8 mouse cellular contexts compared by ENCODE assay signal in genomic region chr11:22001321-22002061, GRCm38 (mm10). TPM values are rescaled to one million over a fixed set of nuclear protein-coding genes. Genes with fewer than 3 reads are reported as not detected.
DNase-seq lines count a peak whose midpoint lies in the region; ATAC-seq and TF ChIP-seq lines count a peak whose summit lies in the region.

No protein-coding gene starts in this region.

- peaks cover 97% of the 10 kb centered on the region for H3K27me3 ChIP-seq in intestine, postnatal 0 days (replicated peaks; ENCODE audit: control insufficient read depth, insufficient read depth, low read length)
- H3K27me3 ChIP-seq in liver, embryonic 12.5 days (replicated peaks): peaks cover 100% of the 10 kb centered on the region
- H3K27me3 ChIP-seq in neural tube, embryonic 14.5 days (ENCODE audit: control insufficient read depth, insufficient read depth, low read length): peaks cover 73% of the 10 kb centered on the region

- H3K9ac ChIP-seq in intestine, postnatal 0 days (ENCODE audit: low read depth, low read length): no peak overlapping the region
- no peak overlapping the region for H3K9ac ChIP-seq in liver, embryonic 12.5 days
- H3K9ac ChIP-seq in neural tube, embryonic 14.5 days (replicated peaks; ENCODE audit: low read depth, low read length): no peak overlapping the region

- H3K4me3 ChIP-seq in layer of hippocampus, adult 2 months: peak overlapping the region; percentile 58
- peak overlapping the region; percentile 51 for H3K4me3 ChIP-seq in intestine, postnatal 0 days (ENCODE audit: low read depth, low read length)
- peak overlapping the region; percentile 58 for H3K4me3 ChIP-seq in liver, embryonic 12.5 days
- H3K4me3 ChIP-seq in neural tube, embryonic 14.5 days (ENCODE audit: low read depth, low read length): peak overlapping the region; percentile 17; the same call in 1 of the 2 replicates

- peak overlapping the region; percentile 87 for H3K4me2 ChIP-seq in intestine, postnatal 0 days (replicated peaks; ENCODE audit: low read depth)
- H3K4me2 ChIP-seq in liver, embryonic 12.5 days: peak overlapping the region; percentile 82
- H3K4me2 ChIP-seq in neural tube, embryonic 14.5 days (ENCODE audit: low read depth, low read length): peak overlapping the region; percentile 43

- H3K9me3 ChIP-seq in intestine, postnatal 0 days (ENCODE audit: control insufficient read depth): no peaks in the 10 kb centered on the region
- H3K9me3 ChIP-seq in liver, embryonic 12.5 days (replicated peaks): no peaks in the 10 kb centered on the region
- H3K9me3 ChIP-seq in neural tube, embryonic 14.5 days (ENCODE audit: control insufficient read depth, low read length): no peaks in the 10 kb centered on the region

- ATAC-seq in intestine, postnatal 0 days: peak; percentile 55; the same call in 1 of the 2 replicates
- ATAC-seq in liver, embryonic 12.5 days: peak; percentile 68
- ATAC-seq in neural tube, embryonic 14.5 days (ENCODE audit: low read depth): peak; percentile 52
- ATAC-seq in activated CD4-positive, CD25-positive, alpha-beta regulatory T cell, adult 4 months: no peak

- no peaks in the 10 kb centered on the region; the same call in 1 of the 2 replicates for H3K4me1 ChIP-seq in intestine, postnatal 0 days (replicated peaks; ENCODE audit: control insufficient read depth, insufficient read depth, low read length)
- peaks cover 32% of the 10 kb centered on the region for H3K4me1 ChIP-seq in liver, embryonic 12.5 days
- peaks cover 7% of the 10 kb centered on the region; the same call in 1 of the 2 replicates for H3K4me1 ChIP-seq in neural tube, embryonic 14.5 days (ENCODE audit: control insufficient read depth, insufficient read depth, low read length)

- no peaks in the 10 kb centered on the region for H3K36me3 ChIP-seq in intestine, postnatal 0 days (ENCODE audit: control insufficient read depth, insufficient read depth)
- no peaks in the 10 kb centered on the region for H3K36me3 ChIP-seq in liver, embryonic 12.5 days
- no peaks in the 10 kb centered on the region for H3K36me3 ChIP-seq in neural tube, embryonic 14.5 days (ENCODE audit: control insufficient read depth, insufficient read depth, low read length)

- peak; percentile 6; the same call in 1 of the 2 replicates for TF ChIP-seq POLR2A in brain, embryonic 14.5 days (IDR thresholded peaks at IDR 0.05; ENCODE audit: borderline replicate concordance, extremely low read depth, insufficient read depth, insufficient read length, poor library complexity, severe bottlenecking)

- under 1% methylated on average over 57 of the region's 59 CpGs for WGBS in intestine, postnatal 0 days
- WGBS in liver, embryonic 12.5 days (ENCODE audit: insufficient replicate concordance): under 1% methylated on average over 49 of the region's 59 CpGs
- WGBS in neural tube, embryonic 14.5 days: under 1% methylated on average over 48 of the region's 59 CpGs

- H3K27ac ChIP-seq in layer of hippocampus, adult 2 months: peak overlapping the region; percentile 81
- no peak overlapping the region for H3K27ac ChIP-seq in intestine, postnatal 0 days (ENCODE audit: low read depth, low read length)
- H3K27ac ChIP-seq in liver, embryonic 12.5 days: no peak overlapping the region
- no peak overlapping the region for H3K27ac ChIP-seq in neural tube, embryonic 14.5 days (ENCODE audit: low read depth, low read length)

- peak; percentile 35 to 40 for DNase-seq in layer of hippocampus, adult 2 months (ENCODE audit: low spot score in 2 of 2)
- no peak for DNase-seq in layer of hippocampus, adult 18-20 months (ENCODE audit: low spot score in 2 of 2)
- DNase-seq in brain, embryonic 14.5 days (ENCODE audit: low read depth): peak; percentile 94
- peak; percentile 27 to 55 for DNase-seq in frontal cortex, postnatal 14 days (ENCODE audit: low spot score in 2 of 2)

- peak; percentile 47 for TF ChIP-seq CTCF in layer of hippocampus, adult 2 months (conservative IDR thresholded peaks at IDR 0.05)
- no peak for TF ChIP-seq CTCF in brain, embryonic 14.5 days (IDR thresholded peaks at IDR 0.05; ENCODE audit: borderline replicate concordance, extremely low read depth, insufficient read depth, insufficient read length)
- no peak for TF ChIP-seq CTCF in intestine, postnatal 0 days (IDR thresholded peaks at IDR 0.05; ENCODE audit: low read depth)

RNA-seq across cellular contexts. Expression of gene Otx1, which starts 1.2 kb away (rescaled TPM):
- 1 to 10 TPM; 3.6 to 4.2 TPM for total RNA-seq in layer of hippocampus, adult 2 months (2021)
- 1 to 10 TPM; 3.2 to 4.6 TPM for total RNA-seq in layer of hippocampus, adult 18-20 months (2021)
- 18.5 and 18.8 TPM in 2 replicates for polyA plus RNA-seq in brain, embryonic 14.5 days (2012; rRNA removed)
- polyA plus RNA-seq in intestine, postnatal 0 days (2015; fragmentation: Nextera tagmentation; extraction: Ambion mirVana): not detected in 2 replicates
- not detected in 2 replicates for polyA plus RNA-seq in liver, embryonic 12.5 days (2016; fragmentation: Nextera tagmentation; extraction: Ambion mirVana)
- polyA plus RNA-seq in neural tube, embryonic 14.5 days (2014; fragmentation: Nextera tagmentation; extraction: Ambion mirVana): 0.09 TPM in 1 of 2 replicates, not detected in the other
- under 1 TPM in 1 of 2 experiments, not detected in 1; 0.27 TPM for polyA plus RNA-seq in activated CD4-positive, CD25-positive, alpha-beta regulatory T cell, adult 4 months (2017; shearing (Covaris generic))

Comparison
In these comparisons a context has a peak if more than half of its experiments do, and no peak if none do; other contexts are left out.
1. DNase-seq: peak in layer of hippocampus, adult 2 months (2 of 2), brain, embryonic 14.5 days (single experiment) and frontal cortex, postnatal 14 days (2 of 2); none in layer of hippocampus, adult 18-20 months (0 of 2).
2. RNA of gene Otx1, which starts 1.2 kb away (polyA plus RNA-seq): 18.5 to 18.8 TPM in brain, embryonic 14.5 days; 0.27 TPM in activated CD4-positive, CD25-positive, alpha-beta regulatory T cell, adult 4 months, 0.09 TPM in neural tube, embryonic 14.5 days, not detected in liver, embryonic 12.5 days and not detected in intestine, postnatal 0 days; every median in the first group is over 10 times any median in the second.
3. Peak in every context shown above with its lines, with median percentiles within 50 percentile points of each other: H3K4me3 ChIP-seq and H3K4me2 ChIP-seq.